Mouse (Mus musculus): Measurements from ENCODE around the gene Ice2.

DNA sequence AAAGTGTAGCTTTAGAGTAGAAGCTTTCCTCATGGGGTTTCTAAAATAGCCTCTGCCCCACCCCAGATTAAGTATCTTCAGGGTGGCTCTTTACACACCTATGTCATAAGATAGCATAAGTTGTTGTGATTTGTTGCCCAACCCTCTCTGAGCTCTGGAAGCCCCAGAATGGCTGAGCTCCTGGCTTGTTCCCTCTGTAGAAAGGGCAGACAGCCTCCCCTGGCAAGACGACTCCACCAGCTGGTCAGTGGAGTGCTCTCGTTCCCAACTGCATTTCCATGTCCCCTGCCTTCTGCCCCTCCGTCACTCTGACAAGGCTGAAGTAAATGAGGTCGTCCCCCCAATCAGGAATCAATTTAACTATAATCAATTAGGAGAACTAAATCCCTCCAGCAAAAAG, 34.9 kb upstream of the Ice2 start:
- no peak for TF ChIP-seq MYOD1 (IDR thresholded peaks at IDR 0.05; ENCODE audit: control insufficient read depth in 1 of 3, insufficient read length in 2 of 3, low read depth in 2 of 3)
- TF ChIP-seq USF1 (IDR thresholded peaks at IDR 0.05; ENCODE audit: low read depth) = no peak
- no peak for TF ChIP-seq POLR2A (IDR thresholded peaks at IDR 0.05; ENCODE audit: insufficient read length, low read depth)
- no peak for TF ChIP-seq TCF12 (IDR thresholded peaks at IDR 0.05; ENCODE audit: insufficient read depth, poor library complexity, severe bottlenecking)
- TF ChIP-seq MAX (IDR thresholded peaks at IDR 0.05; ENCODE audit: low read depth) = no peak
- no peak for TF ChIP-seq MYOG (IDR thresholded peaks at IDR 0.05; ENCODE audit: control insufficient read depth in 1 of 3, insufficient read depth in 1 of 3, insufficient read length in 2 of 3, low read depth in 2 of 3)

All from myocyte (in vitro differentiated cells).